In genomic region chr5:38813391-38814109, GRCm38 (mm10) we compare ENCODE assay signal across 12 mouse cellular contexts.
DNase-seq lines count a peak whose midpoint lies in the region; ATAC-seq and TF ChIP-seq lines count a peak whose summit lies in the region.
"Had no signal": no experiment of that assay in that cellular context is flagged by ENCODE, and none has a peak within 500 bp of the region (broad histone marks: within the 10 kb centered on the region; RNA-seq: fewer than 3 reads in every experiment).

No protein-coding gene starts in this region.

- peak; percentile 80 to 84 for DNase-seq in cerebellum, postnatal 10 days
- DNase-seq in cerebellum, adult 11-12 months, result no peak
- DNase-seq in midbrain, embryonic 11.5 days (ENCODE audit: low spot score, missing footprints), result peak; percentile 28
- DNase-seq in midbrain, embryonic 10.5 days (ENCODE audit: low spot score), result no peak
- DNase-seq in forelimb bud, embryonic 11.5 days (ENCODE audit: low read depth, low spot score), result peak; percentile 66
- DNase-seq in thymus, adult 18-20 months, result no peak
- no peak for DNase-seq in urinary bladder, postnatal 10 days (ENCODE audit: low spot score)
- DNase-seq in lung, postnatal 0 days (ENCODE audit: low spot score), result no peak
- DNase-seq: heart, postnatal 10 days; kidney, adult 11 months had no signal

- no peaks in the 10 kb centered on the region for H3K9me3 ChIP-seq in midbrain, embryonic 11.5 days (ENCODE audit: control insufficient read depth, low read length)
- no peaks in the 10 kb centered on the region for H3K9me3 ChIP-seq in midbrain, embryonic 10.5 days (replicated peaks)
- H3K9me3 ChIP-seq in lung, postnatal 0 days (ENCODE audit: low read length), result no peaks in the 10 kb centered on the region
- H3K9me3 ChIP-seq: liver, embryonic 12.5 days had no signal

- 80% methylated on average over 9 of the region's 9 CpGs for WGBS in midbrain, embryonic 11.5 days
- WGBS in midbrain, embryonic 10.5 days, result 82% methylated on average over 9 of the region's 9 CpGs
- 51% methylated on average over 9 of the region's 9 CpGs for WGBS in lung, postnatal 0 days

- no peak for TF ChIP-seq EP300 in lung, postnatal 0 days (IDR thresholded peaks at IDR 0.05)

- no peak overlapping the region for H3K4me3 ChIP-seq in midbrain, embryonic 11.5 days (ENCODE audit: low read depth, low read length)
- H3K4me3 ChIP-seq in midbrain, embryonic 10.5 days, result no peak overlapping the region
- no peak overlapping the region for H3K4me3 ChIP-seq in lung, postnatal 0 days (ENCODE audit: low read depth, low read length)
- H3K4me3 ChIP-seq: liver, embryonic 12.5 days; myocyte had no signal

- H3K4me1 ChIP-seq in midbrain, embryonic 11.5 days (ENCODE audit: control insufficient read depth, insufficient read depth, low read length), result no peaks in the 10 kb centered on the region
- H3K4me1 ChIP-seq in midbrain, embryonic 10.5 days, result peaks cover 8% of the 10 kb centered on the region
- no peaks in the 10 kb centered on the region for H3K4me1 ChIP-seq in lung, postnatal 0 days (ENCODE audit: insufficient read depth, low read depth, low read length)
- H3K4me1 ChIP-seq: liver, embryonic 12.5 days had no signal

- ATAC-seq in midbrain, embryonic 11.5 days (ENCODE audit: low FRiP score), result no peak
- ATAC-seq in lung, postnatal 0 days, result no peak
- ATAC-seq: liver, embryonic 12.5 days had no signal

- H3K4me2 ChIP-seq in midbrain, embryonic 11.5 days, result no peak overlapping the region
- no peak overlapping the region for H3K4me2 ChIP-seq in lung, postnatal 0 days (replicated peaks; ENCODE audit: low read depth, low read length)
- H3K4me2 ChIP-seq: liver, embryonic 12.5 days had no signal

- TF ChIP-seq CTCF in lung, postnatal 0 days (IDR thresholded peaks at IDR 0.05), result no peak

- H3K9ac ChIP-seq in midbrain, embryonic 11.5 days (ENCODE audit: low read length), result no peak overlapping the region
- no peak overlapping the region for H3K9ac ChIP-seq in lung, postnatal 0 days (replicated peaks; ENCODE audit: low read depth)
- H3K9ac ChIP-seq: liver, embryonic 12.5 days had no signal

- no peaks in the 10 kb centered on the region for H3K36me3 ChIP-seq in midbrain, embryonic 11.5 days (ENCODE audit: control insufficient read depth, insufficient read depth, low read length)
- H3K36me3 ChIP-seq in midbrain, embryonic 10.5 days, result no peaks in the 10 kb centered on the region
- no peaks in the 10 kb centered on the region for H3K36me3 ChIP-seq in lung, postnatal 0 days (ENCODE audit: insufficient read depth, low read length)
- H3K36me3 ChIP-seq: liver, embryonic 12.5 days had no signal

- H3K27me3 ChIP-seq in midbrain, embryonic 11.5 days (ENCODE audit: control insufficient read depth, insufficient read depth, low read length), result no peaks in the 10 kb centered on the region
- no peaks in the 10 kb centered on the region for H3K27me3 ChIP-seq in midbrain, embryonic 10.5 days (ENCODE audit: low read depth, poor library complexity, severe bottlenecking)
- no peaks in the 10 kb centered on the region for H3K27me3 ChIP-seq in lung, postnatal 0 days (replicated peaks; ENCODE audit: insufficient read depth, low read length)
- H3K27me3 ChIP-seq: liver, embryonic 12.5 days had no signal

- no peak overlapping the region for H3K27ac ChIP-seq in midbrain, embryonic 11.5 days (ENCODE audit: low read depth, low read length)
- no peak overlapping the region for H3K27ac ChIP-seq in midbrain, embryonic 10.5 days (replicated peaks)
- H3K27ac ChIP-seq in lung, postnatal 0 days (ENCODE audit: low read length), result no peak overlapping the region
- H3K27ac ChIP-seq: liver, embryonic 12.5 days had no signal

Comparison
In these comparisons a context has a peak if more than half of its experiments do, and no peak if none do; other contexts are left out.
1. DNase-seq: peak in cerebellum, postnatal 10 days (2 of 2), midbrain, embryonic 11.5 days (single experiment) and forelimb bud, embryonic 11.5 days (single experiment); none in cerebellum, adult 11-12 months (single experiment), midbrain, embryonic 10.5 days (single experiment), thymus, adult 18-20 months (0 of 2), urinary bladder, postnatal 10 days (single experiment) and lung, postnatal 0 days (single experiment).